Mouse (Mus musculus) liver, postnatal 0 days (tissue): ENCODE results near the gene Popdc2.

Source experiments
- CTCF ChIP-seq: sonication (generic); IDR thresholded peaks from 2 replicates; pipeline ENCODE4 v1.5.1; 2016; ENCODE audit warnings: antibody characterized with exemption, low read depth
- EP300 ChIP-seq: IDR thresholded peaks from 2 replicates; pipeline ENCODE4 v1.6.1; 2016; ENCODE audit warnings: antibody characterized with exemption, low read depth, mild to moderate bottlenecking

DNA sequence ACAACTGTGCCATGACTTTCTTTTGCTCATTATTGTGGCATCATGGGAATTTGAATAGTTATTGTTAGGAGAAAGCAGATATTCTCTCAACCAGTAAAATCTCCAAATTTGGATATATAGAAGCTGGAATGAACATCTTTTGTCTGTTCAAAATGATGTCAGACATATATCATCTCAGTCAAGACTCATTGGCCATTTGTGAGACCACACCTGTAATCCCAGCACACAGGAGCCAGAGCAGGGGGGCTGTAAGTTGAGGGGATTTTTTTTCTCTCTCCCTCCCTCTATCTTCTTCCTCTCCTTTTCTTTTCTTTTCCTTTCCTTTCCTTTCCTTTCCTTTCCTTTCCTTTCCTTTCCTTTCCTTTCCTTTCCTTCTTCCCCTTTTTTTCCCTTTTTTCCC is 9.2 kb upstream of the Popdc2 start:
- TF ChIP-seq CTCF: no peak
- no peak for TF ChIP-seq EP300
